Mouse (Mus musculus): Measurements from ENCODE around the gene Immp2l. TPM values are rescaled to one million over a fixed set of nuclear protein-coding genes. Genes with fewer than 3 reads are reported as not detected.

The Immp2l gene
- total RNA-seq, 2 experiments from 2014 or later = 9.5 to 14.0 TPM

GRCm38 (mm10) chr12:41315871-41316270, 292.0 kb downstream of the Immp2l start:
- no peak for DNase-seq
- Histone ChIP-seq H3K4me3 (no peak overlapping the region), H3K27ac (no peak overlapping the region)
- TF ChIP-seq CTCF (IDR thresholded peaks at IDR 0.05) = no peak
- intact Hi-C loops (cut with DNase I) = no loop called here

- no peak overlapping the region for H3K27ac ChIP-seq
- H3K4me3 ChIP-seq = no peak overlapping the region
- no peak for TF ChIP-seq CTCF (IDR thresholded peaks at IDR 0.05)
- no peak for DNase-seq
- intact Hi-C loops (cut with DNase I) = no loop called here
These were observed 292.5 kb downstream of the Immp2l start for GRCm38 (mm10) chr12:41316426-41316825.

GRCm38 (mm10) chr12:41317431-41317830, 293.5 kb downstream of the Immp2l start:
- no peak for DNase-seq
- intact Hi-C loops (cut with DNase I) = no loop called here
- H3K4me3 ChIP-seq = no peak overlapping the region
- TF ChIP-seq CTCF (IDR thresholded peaks at IDR 0.05) = no peak
- H3K27ac ChIP-seq = no peak overlapping the region

GRCm38 (mm10) chr12:41322018-41322417, 298.1 kb downstream of the Immp2l start:
- no peak for TF ChIP-seq CTCF (IDR thresholded peaks at IDR 0.05)
- H3K4me3 ChIP-seq = no peak overlapping the region
- no peak for DNase-seq
- H3K27ac ChIP-seq = no peak overlapping the region
- intact Hi-C loops (cut with DNase I) = no loop called here

- no peak for TF ChIP-seq CTCF (IDR thresholded peaks at IDR 0.05)
- DNase-seq = no peak
- Histone ChIP-seq H3K4me3 (no peak overlapping the region), H3K27ac (no peak overlapping the region)
- intact Hi-C loops (cut with DNase I) = no loop called here
These were observed 300.5 kb downstream of the Immp2l start for GRCm38 (mm10) chr12:41324418-41324817.

- intact Hi-C loops (cut with DNase I) = no loop called here
- H3K4me3 ChIP-seq = no peak overlapping the region
- DNase-seq = no peak
- TF ChIP-seq CTCF (IDR thresholded peaks at IDR 0.05) = no peak
- no peak overlapping the region for H3K27ac ChIP-seq
These were observed 301.9 kb downstream of the Immp2l start for GRCm38 (mm10) chr12:41325756-41326155.

- no peak for DNase-seq
- intact Hi-C loops (cut with DNase I) = no loop called here
- H3K4me3 ChIP-seq = no peak overlapping the region
- TF ChIP-seq CTCF (IDR thresholded peaks at IDR 0.05) = no peak
- no peak overlapping the region for H3K27ac ChIP-seq
These were observed 307.2 kb downstream of the Immp2l start for GRCm38 (mm10) chr12:41330988-41331671.

GRCm38 (mm10) chr12:41345621-41346020, 321.7 kb downstream of the Immp2l start:
- DNase-seq = no peak
- H3K4me3 ChIP-seq = no peak overlapping the region
- no peak overlapping the region for H3K27ac ChIP-seq
- intact Hi-C loops (cut with DNase I) = no loop called here
- TF ChIP-seq CTCF (IDR thresholded peaks at IDR 0.05) = no peak

- DNase-seq = no peak
These were observed 323.6 kb downstream of the Immp2l start for GRCm38 (mm10) chr12:41347494-41347893.

GRCm38 (mm10) chr12:41349386-41349785, 325.5 kb downstream of the Immp2l start:
- Histone ChIP-seq H3K27ac (no peak overlapping the region), H3K4me3 (no peak overlapping the region)
- intact Hi-C loops (cut with DNase I) = no loop called here
- no peak for DNase-seq
- no peak for TF ChIP-seq CTCF (IDR thresholded peaks at IDR 0.05)

More at GRCm38 (mm10) chr12:41347494-41347893, 323.6 kb downstream of the Immp2l start:
- TF ChIP-seq CTCF (IDR thresholded peaks at IDR 0.05) = no peak
- H3K27ac ChIP-seq = no peak overlapping the region
- no peak overlapping the region for H3K4me3 ChIP-seq
- intact Hi-C loops (cut with DNase I) = no loop called here

- no peak for DNase-seq
- TF ChIP-seq CTCF (IDR thresholded peaks at IDR 0.05) = no peak
- H3K27ac ChIP-seq = no peak overlapping the region
- intact Hi-C loops (cut with DNase I) = no loop called here
- H3K4me3 ChIP-seq = no peak overlapping the region
These were observed 325.9 kb downstream of the Immp2l start for GRCm38 (mm10) chr12:41349814-41350213.

- TF ChIP-seq CTCF (IDR thresholded peaks at IDR 0.05) = no peak
These were observed 327.4 kb downstream of the Immp2l start for GRCm38 (mm10) chr12:41351275-41351674.

GRCm38 (mm10) chr12:41354857-41355256, 331.0 kb downstream of the Immp2l start:
- DNase-seq = no peak
- no peak for TF ChIP-seq CTCF (IDR thresholded peaks at IDR 0.05)
- intact Hi-C loops (cut with DNase I) = no loop called here
- Histone ChIP-seq H3K4me3 (no peak overlapping the region), H3K27ac (no peak overlapping the region)

More at GRCm38 (mm10) chr12:41351275-41351674, 327.4 kb downstream of the Immp2l start:
- no peak overlapping the region for H3K27ac ChIP-seq
- no peak for DNase-seq
- H3K4me3 ChIP-seq = no peak overlapping the region
- intact Hi-C loops (cut with DNase I) = no loop called here

GRCm38 (mm10) chr12:41356040-41356439, 332.1 kb downstream of the Immp2l start:
- no peak for TF ChIP-seq CTCF (IDR thresholded peaks at IDR 0.05)
- no peak overlapping the region for H3K4me3 ChIP-seq
- no peak overlapping the region for H3K27ac ChIP-seq
- intact Hi-C loops (cut with DNase I) = no loop called here
- no peak for DNase-seq

Data from gastrocnemius, adult 2 months (tissue).